Comparison of ENCODE assay signal across 8 mouse cellular contexts in genomic region chr11:11820737-11821136, GRCm38 (mm10). TPM values are rescaled to one million over a fixed set of nuclear protein-coding genes. Genes with fewer than 3 reads are reported as not detected.
DNase-seq lines count a peak whose midpoint lies in the region; ATAC-seq and TF ChIP-seq lines count a peak whose summit lies in the region.

No protein-coding gene starts in this region.

- no peak for TF ChIP-seq CTCF in stomach, postnatal 0 days (IDR thresholded peaks at IDR 0.05; ENCODE audit: low read depth)

- H3K9ac ChIP-seq in kidney, embryonic 16.5 days (replicated peaks; ENCODE audit: low read length): peak overlapping the region; percentile 13; the same call in 1 of the 2 replicates
- no peak overlapping the region for H3K9ac ChIP-seq in limb, embryonic 13.5 days
- H3K9ac ChIP-seq in stomach, postnatal 0 days (ENCODE audit: low read length): no peak overlapping the region

- H3K36me3 ChIP-seq in kidney, embryonic 16.5 days (ENCODE audit: insufficient read depth, low read length): no peaks in the 10 kb centered on the region
- H3K36me3 ChIP-seq in embryonic facial prominence, embryonic 10.5 days (replicated peaks): no peaks in the 10 kb centered on the region
- no peaks in the 10 kb centered on the region for H3K36me3 ChIP-seq in limb, embryonic 13.5 days
- no peaks in the 10 kb centered on the region for H3K36me3 ChIP-seq in stomach, postnatal 0 days (ENCODE audit: control insufficient read depth, insufficient read depth, low read length)

- no peaks in the 10 kb centered on the region for H3K27me3 ChIP-seq in kidney, embryonic 16.5 days (ENCODE audit: insufficient read depth, low read length)
- H3K27me3 ChIP-seq in embryonic facial prominence, embryonic 10.5 days (replicated peaks; ENCODE audit: low read depth, poor library complexity, severe bottlenecking): no peaks in the 10 kb centered on the region
- H3K27me3 ChIP-seq in limb, embryonic 13.5 days: no peaks in the 10 kb centered on the region
- no peaks in the 10 kb centered on the region for H3K27me3 ChIP-seq in stomach, postnatal 0 days (ENCODE audit: control insufficient read depth, insufficient read depth, low read length)

- TF ChIP-seq EP300 in stomach, postnatal 0 days (optimal IDR thresholded peaks at IDR 0.05): no peak

- 64% methylated on average over 3 of the region's 3 CpGs for WGBS in kidney, embryonic 16.5 days
- WGBS in embryonic facial prominence, embryonic 10.5 days: 57% methylated on average over 3 of the region's 3 CpGs
- 54% methylated on average over 3 of the region's 3 CpGs for WGBS in limb, embryonic 13.5 days
- WGBS in stomach, postnatal 0 days: 44% methylated on average over 3 of the region's 3 CpGs

- peaks cover 36% of the 10 kb centered on the region for H3K4me1 ChIP-seq in kidney, embryonic 16.5 days (ENCODE audit: insufficient read depth, low read length)
- peaks cover 59% of the 10 kb centered on the region for H3K4me1 ChIP-seq in embryonic facial prominence, embryonic 10.5 days
- H3K4me1 ChIP-seq in limb, embryonic 13.5 days: peaks cover 51% of the 10 kb centered on the region
- no peaks in the 10 kb centered on the region; the same call in 1 of the 2 replicates for H3K4me1 ChIP-seq in stomach, postnatal 0 days (replicated peaks; ENCODE audit: control insufficient read depth, insufficient read depth)

- ATAC-seq in kidney, embryonic 16.5 days (ENCODE audit: low FRiP score, low TSS enrichment): no peak
- peak; percentile 2; the same call in 1 of the 2 replicates for ATAC-seq in limb, embryonic 13.5 days (ENCODE audit: low FRiP score, low read depth)
- ATAC-seq in stomach, postnatal 0 days (ENCODE audit: low FRiP score, low TSS enrichment): peak; percentile 15; the same call in 1 of the 2 replicates

- H3K4me2 ChIP-seq in kidney, embryonic 16.5 days (replicated peaks; ENCODE audit: low read depth, low read length): no peak overlapping the region
- no peak overlapping the region for H3K4me2 ChIP-seq in limb, embryonic 13.5 days (replicated peaks)
- no peak overlapping the region for H3K4me2 ChIP-seq in stomach, postnatal 0 days (replicated peaks; ENCODE audit: low read depth)

- H3K4me3 ChIP-seq in kidney, embryonic 16.5 days (ENCODE audit: low read length): no peak overlapping the region
- H3K4me3 ChIP-seq in embryonic facial prominence, embryonic 10.5 days: no peak overlapping the region
- H3K4me3 ChIP-seq in limb, embryonic 13.5 days: no peak overlapping the region
- H3K4me3 ChIP-seq in stomach, postnatal 0 days (ENCODE audit: low read depth, low read length): no peak overlapping the region

- H3K9me3 ChIP-seq in kidney, embryonic 16.5 days (ENCODE audit: low read length): no peaks in the 10 kb centered on the region
- no peaks in the 10 kb centered on the region for H3K9me3 ChIP-seq in embryonic facial prominence, embryonic 10.5 days
- H3K9me3 ChIP-seq in limb, embryonic 13.5 days: no peaks in the 10 kb centered on the region
- H3K9me3 ChIP-seq in stomach, postnatal 0 days (ENCODE audit: control insufficient read depth, low read length): no peaks in the 10 kb centered on the region

- no peak for DNase-seq in kidney, postnatal 10 days
- no peak for DNase-seq in embryonic facial prominence, embryonic 10.5 days (ENCODE audit: low spot score)
- no peak for DNase-seq in stomach, postnatal 0 days (ENCODE audit: low spot score)
- DNase-seq in spleen, adult 12 weeks (ENCODE audit: low spot score): no peak
- no peak for DNase-seq in left cerebral cortex, postnatal 25 days (ENCODE audit: low spot score in 2 of 2)
- DNase-seq in right cerebral cortex, postnatal 10 days (ENCODE audit: low spot score in 2 of 2): no peak

- intact Hi-C loops in left cerebral cortex, postnatal 25 days (cut with DNase I): loop anchor here (1.0 to 5.0 kb wide), 3 partner anchors 153 to 537 kb away; no protein-coding TSS in a partner anchor

- peak overlapping the region; percentile 98 for H3K27ac ChIP-seq in kidney, embryonic 16.5 days (ENCODE audit: low read length)
- peak overlapping the region; percentile 97 for H3K27ac ChIP-seq in embryonic facial prominence, embryonic 10.5 days (replicated peaks)
- H3K27ac ChIP-seq in limb, embryonic 13.5 days: peak overlapping the region; percentile 87
- peak overlapping the region; percentile 59 for H3K27ac ChIP-seq in stomach, postnatal 0 days (replicated peaks)

RNA-seq across cellular contexts. Expression of gene Fignl1, which starts 12.0 kb away (rescaled TPM):
- 66.9 and 69.5 TPM in 2 replicates for polyA plus RNA-seq in kidney, embryonic 16.5 days (2015; fragmentation: Nextera tagmentation; extraction: Ambion mirVana)
- polyA plus RNA-seq in embryonic facial prominence, embryonic 10.5 days (2016; fragmentation: Nextera tagmentation; extraction: Ambion mirVana): 105 and 112 TPM in 2 replicates
- 53.9 and 57.4 TPM in 2 replicates for polyA plus RNA-seq in limb, embryonic 13.5 days (2015; fragmentation: Nextera tagmentation; extraction: Ambion mirVana)
- 9.5 and 10.5 TPM in 2 replicates for polyA plus RNA-seq in stomach, postnatal 0 days (2015; fragmentation: Nextera tagmentation; extraction: Ambion mirVana)
- 1 to 10 TPM in 1 of 2 experiments, under 1 TPM in 1; 0.73 to 1.0 TPM for total RNA-seq in left cerebral cortex, postnatal 25 days (2021)
